Mouse (Mus musculus) T-cell, adult 2 months (primary cell): Measurements from ENCODE around the gene Fam84a.

Source experiments
- DNase-seq: peaks from one replicate; pipeline ENCODE4 v3.0.0; 2022; ENCODE audit warnings: low spot score

Fam84a gene

GRCm38 (mm10) chr12:14151921-14152320 is at the start of gene Fam84a:
Gene Fam84a (minus strand): TSS chr12:14152054.
- DNase-seq, result no peak

GRCm38 (mm10) chr12:14195479-14195878 is 43.6 kb upstream of the Fam84a start:
- DNase-seq, result no peak

- no peak for DNase-seq
Observed at GRCm38 (mm10) chr12:14186689-14187195, 34.9 kb upstream of the Fam84a start.

- no peak for DNase-seq
Observed at GRCm38 (mm10) chr12:14165713-14166112, 13.9 kb upstream of the Fam84a start.

- DNase-seq, result no peak
Observed at GRCm38 (mm10) chr12:14164936-14165335, 13.1 kb upstream of the Fam84a start.

- no peak for DNase-seq
Observed at GRCm38 (mm10) chr12:14152426-14152825, 572 bp upstream of the Fam84a start.

- no peak for DNase-seq
Observed at GRCm38 (mm10) chr12:14150936-14151631, 770 bp downstream of the Fam84a start.

GRCm38 (mm10) chr12:14150568-14150909 is 1.3 kb downstream of the Fam84a start:
- DNase-seq, result no peak

- no peak for DNase-seq
Observed at GRCm38 (mm10) chr12:14149843-14150567, 1.8 kb downstream of the Fam84a start.

- DNase-seq, result no peak
Observed at GRCm38 (mm10) chr12:14149022-14149842, 2.6 kb downstream of the Fam84a start.

GRCm38 (mm10) chr12:14137046-14137445 is 14.8 kb downstream of the Fam84a start:
- no peak for DNase-seq

- no peak for DNase-seq
Observed at GRCm38 (mm10) chr12:14114730-14115129, 37.1 kb downstream of the Fam84a start.

GRCm38 (mm10) chr12:14096944-14097343 is 54.9 kb downstream of the Fam84a start:
- DNase-seq, result no peak
